Mouse (Mus musculus) heart, embryonic 14.5 days (tissue): Measurements from ENCODE around the gene Tmem145. TPM values are rescaled to one million over a fixed set of nuclear protein-coding genes. Genes with fewer than 3 reads are reported as not detected.

ENCODE experiments used
- ATAC-seq: fragments of 200-750 bp; cut with Nextera tagmentation; 2 replicates; pipeline ENCODE4 v1.8.0; 2017; ENCODE audit warnings: low read depth, moderate TSS enrichment; ENCODE audit not compliant: insufficient number of reproducible peaks, insufficient read depth, low FRiP score
- H3K27ac ChIP-seq, 2 experiments: fragments of 200-500 bp in 1 of 2; fragments of 300-500 bp in 1 of 2; sonication (generic) in 1 of 2; replicated peaks in 1 of 2; 2 replicates each; pipeline ENCODE4 v1.5.1; 2012 to 2014; ENCODE audit warnings: low read depth in 2 of 2, low read length in 2 of 2, control low read depth in 1 of 2, mild to moderate bottlenecking in 1 of 2, mixed read lengths in 1 of 2; ENCODE audit not compliant: control insufficient read depth in 1 of 2, insufficient read depth in 1 of 2
- H3K27me3 ChIP-seq: fragments of 300-500 bp; sonication (generic); 2 replicates; pipeline ENCODE4 v1.6.1; 2014; ENCODE audit warnings: mild to moderate bottlenecking, low read length, control low read depth; ENCODE audit not compliant: control insufficient read depth, insufficient read depth
- H3K36me3 ChIP-seq: fragments of 300-500 bp; sonication (generic); 2 replicates; pipeline ENCODE4 v1.6.1; 2014; ENCODE audit warnings: mild to moderate bottlenecking, control low read depth, low read length, mixed read lengths; ENCODE audit not compliant: control insufficient read depth, insufficient read depth
- H3K4me1 ChIP-seq, 2 experiments: fragments of 200-500 bp in 1 of 2; fragments of 300-500 bp in 1 of 2; sonication (generic) in 1 of 2; 2 replicates each; pipeline ENCODE4 v1.6.1; 2012 to 2014; ENCODE audit warnings: low read length in 2 of 2, control low read depth in 1 of 2, mixed read lengths in 1 of 2; ENCODE audit not compliant: control insufficient read depth in 2 of 2, insufficient read depth in 2 of 2
- H3K4me2 ChIP-seq: fragments of 300-500 bp; sonication (generic); 2 replicates; pipeline ENCODE4 v1.6.1; 2014; ENCODE audit warnings: mild to moderate bottlenecking, low read length
- H3K4me3 ChIP-seq, 2 experiments: fragments of 200-500 bp in 1 of 2; fragments of 300-500 bp in 1 of 2; sonication (generic) in 1 of 2; 2 replicates each; pipeline ENCODE4 v1.5.1; 2012 to 2014; ENCODE audit warnings: low read length in 2 of 2, mild to moderate bottlenecking in 2 of 2, control low read depth in 1 of 2, low read depth in 1 of 2, moderate library complexity in 1 of 2; ENCODE audit not compliant: control insufficient read depth in 1 of 2, insufficient read depth in 1 of 2
- H3K9ac ChIP-seq: fragments of 300-500 bp; sonication (generic); 2 replicates; pipeline ENCODE4 v1.6.1; 2014; ENCODE audit warnings: mild to moderate bottlenecking, low read length
- H3K9me3 ChIP-seq: fragments of 300-500 bp; sonication (generic); 2 replicates; pipeline ENCODE4 v1.6.1; 2016; ENCODE audit warnings: low read length, control low read depth; ENCODE audit not compliant: control insufficient read depth
- whole genome bisulfite sequencing: fragments of 180-500 bp; shearing (Covaris S2); extraction: QIAGEN DNeasy Blood & Tissue Kit; methylation state at CpG from one replicate; pipeline ENCODE4 v1.1.7; 2014; 5-methylcytosine and 5-hydroxymethylcytosine counted together
- polyA plus RNA-seq: library from polyadenylated mRNA; unstranded; fragments of >200 nt; fragmentation: Nextera tagmentation; extraction: Ambion mirVana; gene quantifications from 2 replicates; pipeline ENCODE4 v1.2.1, GENCODE M21; 2014

Gene Tmem145
- polyA plus RNA-seq, 1 experiment from 2014 or later, result 0.30 TPM

- no peak for ATAC-seq
- Histone ChIP-seq H3K9ac (no peak overlapping the region), H3K4me1 (peaks cover 32 to 52% of the 10 kb centered on the region in 2 experiments), H3K27me3 (no peaks in the 10 kb centered on the region), H3K9me3 (no peaks in the 10 kb centered on the region), H3K4me2 (no peak overlapping the region), H3K27ac (no peak overlapping the region), H3K36me3 (peaks cover 40% of the 10 kb centered on the region), H3K4me3 (no peak overlapping the region)
- 78% methylated on average over 36 of the region's 38 CpGs for WGBS
Measured at GRCm38 (mm10) chr7:25272445-25273258, 33.3 kb upstream of the Tmem145 start.

- Histone ChIP-seq H3K36me3 (peaks cover 40% of the 10 kb centered on the region), H3K27me3 (no peaks in the 10 kb centered on the region), H3K9me3 (no peaks in the 10 kb centered on the region), H3K4me2 (no peak overlapping the region), H3K9ac (peak overlapping the region; percentile 48), H3K4me1 (peaks cover 33 to 55% of the 10 kb centered on the region in 2 experiments), H3K27ac (no peak overlapping the region), H3K4me3 (no peak overlapping the region)
- 82% methylated on average over 22 of the region's 22 CpGs for WGBS
- ATAC-seq, result no peak
Measured at GRCm38 (mm10) chr7:25273259-25274241, 32.4 kb upstream of the Tmem145 start.

- no peak for ATAC-seq
- peaks cover 40% of the 10 kb centered on the region for H3K36me3 ChIP-seq
- no peaks in the 10 kb centered on the region for H3K27me3 ChIP-seq
- H3K4me2 ChIP-seq, result no peak overlapping the region
- H3K4me3 ChIP-seq, result no peak overlapping the region
- no peaks in the 10 kb centered on the region for H3K9me3 ChIP-seq
- H3K4me1 ChIP-seq, result peaks cover 27 to 47% of the 10 kb centered on the region in 2 experiments
- 62% methylated on average over 5 of the region's 5 CpGs for WGBS
- peak overlapping the region; percentile 48 for H3K9ac ChIP-seq
- no peak overlapping the region for H3K27ac ChIP-seq
Measured at GRCm38 (mm10) chr7:25274571-25274970, 31.3 kb upstream of the Tmem145 start.

- H3K4me1 ChIP-seq, result peaks cover 28 to 47% of the 10 kb centered on the region in 2 experiments
Measured at GRCm38 (mm10) chr7:25274996-25275395, 30.9 kb upstream of the Tmem145 start.

GRCm38 (mm10) chr7:25275555-25276298 is 30.2 kb upstream of the Tmem145 start:
- Histone ChIP-seq H3K9ac (peak overlapping the region; percentile 59), H3K36me3 (peaks cover 40% of the 10 kb centered on the region), H3K4me1 (peaks cover 34 to 53% of the 10 kb centered on the region in 2 experiments), H3K27ac (peak overlapping the region; percentile 48 to 99), H3K4me3 (no peak overlapping the region), H3K27me3 (no peaks in the 10 kb centered on the region), H3K9me3 (no peaks in the 10 kb centered on the region), H3K4me2 (peak overlapping the region; percentile 42)
- ATAC-seq, result no peak
- WGBS, result 31% methylated on average over 9 of the region's 9 CpGs

More at GRCm38 (mm10) chr7:25274996-25275395, 30.9 kb upstream of the Tmem145 start:
- ATAC-seq, result no peak
- H3K9me3 ChIP-seq, result no peaks in the 10 kb centered on the region
- peaks cover 40% of the 10 kb centered on the region for H3K36me3 ChIP-seq
- no peaks in the 10 kb centered on the region for H3K27me3 ChIP-seq
- 88% methylated on average over 3 of the region's 3 CpGs for WGBS
- H3K4me2 ChIP-seq, result no peak overlapping the region
- peak overlapping the region; percentile 48 for H3K9ac ChIP-seq
- peak overlapping the region in 1 of 2 experiments; percentile 99; a peak in 1 of 4 replicates for H3K27ac ChIP-seq
- no peak overlapping the region for H3K4me3 ChIP-seq

GRCm38 (mm10) chr7:25277405-25277804 is 28.5 kb upstream of the Tmem145 start:
- Histone ChIP-seq H3K27me3 (no peaks in the 10 kb centered on the region), H3K4me3 (peak overlapping the region; percentile 20 to 84; a peak in 2 of 4 replicates)
- WGBS, result 83% methylated on average over 4 of the region's 4 CpGs

GRCm38 (mm10) chr7:25277998-25278340 is 27.9 kb upstream of the Tmem145 start:
- peak overlapping the region; percentile 80 for H3K9ac ChIP-seq
- ATAC-seq, result no peak
- no peaks in the 10 kb centered on the region for H3K27me3 ChIP-seq
- peaks cover 43 to 62% of the 10 kb centered on the region in 2 experiments for H3K4me1 ChIP-seq
- H3K4me2 ChIP-seq, result peak overlapping the region; percentile 90
- peak overlapping the region; percentile 82 to 99 for H3K27ac ChIP-seq
- peak overlapping the region; percentile 20 to 84; a peak in 3 of 4 replicates for H3K4me3 ChIP-seq
- H3K9me3 ChIP-seq, result no peaks in the 10 kb centered on the region
- H3K36me3 ChIP-seq, result peaks cover 20% of the 10 kb centered on the region
- WGBS, result 8% methylated on average over 4 of the region's 4 CpGs

More at GRCm38 (mm10) chr7:25277405-25277804, 28.5 kb upstream of the Tmem145 start:
- ATAC-seq, result no peak
- H3K27ac ChIP-seq, result peak overlapping the region; percentile 82 to 99
- peaks cover 43 to 62% of the 10 kb centered on the region in 2 experiments for H3K4me1 ChIP-seq
- H3K9ac ChIP-seq, result peak overlapping the region; percentile 80
- peak overlapping the region; percentile 90 for H3K4me2 ChIP-seq
- H3K9me3 ChIP-seq, result no peaks in the 10 kb centered on the region
- H3K36me3 ChIP-seq, result peaks cover 26% of the 10 kb centered on the region
